Mouse (Mus musculus) hindlimb bud, embryonic 11.5 days (tissue): ENCODE measurements around the gene Il1b.

ENCODE experiments used
- DNase-seq: peaks from one replicate; pipeline ENCODE4 v3.0.0-alpha.2; 2012; ENCODE audit warnings: low read depth, low spot score; ENCODE audit errors: extremely low spot score

Il1b gene

DNA sequence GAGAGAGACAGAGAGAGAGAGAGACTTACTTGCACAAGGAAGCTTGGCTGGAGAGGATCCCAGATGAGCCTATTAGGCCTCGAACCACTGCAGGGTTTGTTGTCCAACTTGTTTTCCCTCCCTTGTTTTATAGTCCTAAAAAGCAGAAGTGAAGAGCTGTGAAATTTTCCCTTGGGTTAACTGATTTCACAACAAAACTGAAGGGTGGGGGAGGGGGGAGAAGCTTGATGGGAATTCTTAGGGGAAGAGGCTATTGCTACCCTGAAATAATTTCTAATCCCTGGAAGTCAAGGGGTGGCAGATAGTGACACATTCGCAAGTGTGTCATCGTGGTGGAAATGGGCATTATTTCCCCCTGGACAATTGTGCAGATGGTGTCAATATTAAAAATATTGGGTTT is at the start of gene Il1b:
Il1b (minus strand) TSS at position 101 of the 400 bp plus-strand sequence.
- no peak for DNase-seq

GRCm38 (mm10) chr2:129419361-129419880 is 48.5 kb upstream of the Il1b start:
- DNase-seq = no peak

DNA sequence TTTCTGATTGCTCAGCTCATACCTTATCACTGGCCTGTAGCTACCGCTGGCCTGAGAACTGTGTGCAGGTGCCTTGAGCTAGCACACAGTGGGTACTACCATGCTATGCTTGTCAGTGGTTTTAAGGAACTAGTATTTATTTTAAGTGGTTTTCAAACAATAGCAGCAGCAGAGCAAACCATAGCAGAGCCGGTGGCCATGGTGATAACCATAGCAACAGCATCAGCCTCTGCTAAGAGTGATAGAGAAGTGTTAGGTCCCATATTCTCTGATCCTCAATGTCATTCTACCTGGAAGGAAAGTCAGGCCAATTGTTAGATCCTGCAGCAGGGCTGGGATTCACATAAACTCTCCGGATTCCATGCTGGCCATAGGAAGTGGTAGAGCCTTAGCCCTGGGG is 43.7 kb upstream of the Il1b start:
- no peak for DNase-seq

DNA sequence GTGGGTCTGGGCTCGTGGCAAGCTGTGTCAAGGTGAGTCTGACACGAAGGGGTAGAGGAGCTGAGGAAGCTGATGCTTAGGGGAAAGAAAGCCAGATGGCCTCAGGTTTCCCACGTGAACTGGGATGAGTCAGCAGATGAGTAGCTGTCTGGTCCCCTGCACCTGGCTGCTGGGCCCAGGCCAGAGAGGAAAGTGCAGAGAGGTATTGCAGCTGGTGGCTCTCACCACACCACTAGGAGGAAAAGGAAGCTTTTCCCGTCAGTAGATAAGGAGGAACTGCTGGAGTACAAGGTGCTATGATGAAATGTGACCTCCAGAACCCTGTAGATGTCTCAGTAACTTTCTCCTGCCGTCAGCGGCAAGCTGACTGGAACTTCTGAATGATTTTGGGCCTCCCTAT is 42.5 kb upstream of the Il1b start:
- DNase-seq = no peak

GRCm38 (mm10) chr2:129411651-129412050 is 40.7 kb upstream of the Il1b start:
- DNase-seq = no peak

- DNase-seq = no peak
These were observed 39.4 kb upstream of the Il1b start for GRCm38 (mm10) chr2:129410344-129410743.

GRCm38 (mm10) chr2:129408476-129408875 is 37.5 kb upstream of the Il1b start:
- DNase-seq = peak; percentile 33

GRCm38 (mm10) chr2:129407596-129407995 is 36.7 kb upstream of the Il1b start:
- DNase-seq = no peak

- DNase-seq = no peak
These were observed 35.6 kb upstream of the Il1b start for GRCm38 (mm10) chr2:129406508-129406907.

DNA sequence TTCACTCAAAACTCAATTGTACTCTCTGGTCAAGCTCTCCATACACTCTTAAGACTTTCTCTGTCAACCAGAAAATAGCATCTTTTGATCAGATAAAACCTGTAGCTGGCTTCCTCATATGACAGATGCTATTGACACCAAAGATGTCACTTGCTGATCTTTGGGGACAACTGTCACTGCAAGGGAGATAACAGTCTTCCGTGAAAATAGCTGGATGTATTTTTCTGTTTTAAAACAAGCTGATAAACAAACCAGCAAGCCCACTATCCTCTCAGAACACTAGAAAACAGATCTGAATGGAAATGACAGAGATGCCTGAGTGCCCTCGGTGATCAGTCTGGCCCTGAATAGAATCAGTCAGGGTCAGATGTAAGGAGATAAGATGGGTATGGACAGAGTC is 32.8 kb upstream of the Il1b start:
- no peak for DNase-seq

- DNase-seq = no peak
These were observed 31.4 kb upstream of the Il1b start for GRCm38 (mm10) chr2:129402330-129402729.

- no peak for DNase-seq
These were observed 30.9 kb upstream of the Il1b start for GRCm38 (mm10) chr2:129401803-129402202.

DNA sequence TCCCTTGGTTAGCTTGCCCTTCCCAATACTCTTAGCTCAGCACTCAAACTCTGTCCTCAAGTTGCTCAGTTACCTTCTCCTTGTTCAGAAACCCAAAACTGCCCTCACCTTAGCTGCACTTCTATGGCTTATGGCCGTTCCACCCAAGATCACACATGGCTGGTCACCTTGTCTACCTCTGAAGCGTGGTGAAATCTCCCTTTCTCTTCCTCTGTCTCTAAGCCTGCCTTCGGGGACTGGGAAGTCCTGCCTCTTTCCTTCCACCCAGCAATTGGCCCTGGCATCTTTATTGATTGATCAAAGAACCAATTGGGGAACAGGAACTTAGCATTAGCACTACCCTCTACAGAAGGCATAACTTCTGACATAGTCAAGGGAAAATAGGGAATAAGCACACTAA is 27.2 kb upstream of the Il1b start:
- DNase-seq = no peak

- DNase-seq = no peak
These were observed 22.6 kb upstream of the Il1b start for GRCm38 (mm10) chr2:129393524-129393923.

DNA sequence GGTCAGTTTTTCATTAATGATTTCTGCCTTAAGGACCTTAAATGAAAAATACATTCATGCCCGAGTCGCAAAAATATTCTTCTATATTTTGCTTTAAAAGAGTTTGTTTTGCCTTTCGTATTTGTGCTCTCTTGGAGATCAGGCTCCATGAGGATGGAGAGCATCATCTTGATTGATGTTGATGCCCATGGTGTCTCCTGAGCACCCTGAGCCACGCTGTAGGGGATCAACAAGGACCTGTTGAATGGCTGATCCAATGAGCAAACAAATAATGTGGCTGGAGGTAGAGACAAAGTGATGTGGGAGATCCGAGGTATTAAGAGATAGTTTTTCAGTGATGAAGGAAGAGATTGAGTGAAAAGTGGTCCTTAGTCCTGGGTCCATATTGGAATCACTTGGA is 19.2 kb upstream of the Il1b start:
- DNase-seq = no peak

- DNase-seq = no peak
These were observed 18.4 kb upstream of the Il1b start for GRCm38 (mm10) chr2:129389323-129389722.

- DNase-seq = no peak
These were observed 14.4 kb upstream of the Il1b start for GRCm38 (mm10) chr2:129385331-129385730.

- no peak for DNase-seq
These were observed 13.3 kb upstream of the Il1b start for GRCm38 (mm10) chr2:129384272-129384660.

- DNase-seq = no peak
These were observed 12.8 kb upstream of the Il1b start for GRCm38 (mm10) chr2:129383512-129384271.

DNA sequence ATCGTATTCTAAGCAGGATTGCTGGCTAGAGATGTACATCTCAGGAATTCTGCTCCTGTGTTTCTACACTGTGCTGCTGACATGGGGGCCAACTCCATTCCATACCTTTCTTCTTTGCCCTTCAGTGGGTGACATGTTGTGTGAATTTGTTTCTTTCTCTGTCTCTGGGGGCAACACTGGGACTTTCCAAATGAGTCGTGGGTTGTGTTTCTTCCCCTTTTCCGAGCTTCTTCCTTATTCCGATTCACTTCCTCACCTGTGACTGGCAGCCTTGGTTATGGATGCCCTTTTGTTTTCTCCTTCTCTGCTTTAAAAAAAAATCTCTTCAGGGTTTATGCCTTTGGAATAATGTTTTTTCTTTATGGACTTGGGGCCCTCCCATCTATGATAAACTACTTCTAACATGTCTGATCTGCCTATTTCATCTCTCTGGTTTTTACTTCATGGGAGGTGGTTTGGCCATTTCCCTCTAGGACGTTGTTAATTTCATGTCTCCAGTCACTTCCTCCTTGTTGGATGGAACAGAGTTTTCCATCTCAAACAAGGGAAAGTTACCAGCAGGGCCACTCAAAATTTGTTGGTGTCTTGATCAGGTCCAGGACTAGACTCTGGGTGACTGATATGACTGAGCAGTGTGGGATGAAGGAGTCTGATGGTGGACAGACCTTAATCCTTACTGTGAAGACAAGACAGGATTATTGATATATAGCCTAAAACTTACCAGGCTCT is 10.0 kb upstream of the Il1b start:
- no peak for DNase-seq

GRCm38 (mm10) chr2:129380211-129380610 is 9.3 kb upstream of the Il1b start:
- DNase-seq = no peak

GRCm38 (mm10) chr2:129373307-129373706 is 2.4 kb upstream of the Il1b start:
- DNase-seq = no peak
